Mouse (Mus musculus) layer of hippocampus, adult 18-20 months (tissue): ENCODE measurements around the gene Poll. TPM values are rescaled to one million over a fixed set of nuclear protein-coding genes. Genes with fewer than 3 reads are reported as not detected.
A peak's percentile ranks its signal among the peaks of the same experiment; 100 is the strongest.

Source experiments
- DNase-seq, 2 experiments: peaks; one replicate each; pipeline ENCODE4 v3.0.0; 2022; ENCODE audit warnings: low spot score in 2 of 2
- long read RNA-seq: library from polyadenylated mRNA; stranded (forward); transcript quantifications from one replicate; pipeline ENCODE4 v2.0.0, GENCODE M21; 2021
- total RNA-seq, 2 experiments: library from RNA; stranded (reverse); gene quantifications; 2 replicates each; pipeline ENCODE4 v1.2.3; 2021

Gene Poll
- 10 to 100 TPM in 1 of 2 experiments, 1 to 10 TPM in 1; 9.5 to 11.1 TPM for total RNA-seq
- long read RNA-seq, partial matches to known transcripts: 0 of 4 reads
- long read RNA-seq, other reads (novel, unspliced or antisense): 0 of 4 reads

DNA sequence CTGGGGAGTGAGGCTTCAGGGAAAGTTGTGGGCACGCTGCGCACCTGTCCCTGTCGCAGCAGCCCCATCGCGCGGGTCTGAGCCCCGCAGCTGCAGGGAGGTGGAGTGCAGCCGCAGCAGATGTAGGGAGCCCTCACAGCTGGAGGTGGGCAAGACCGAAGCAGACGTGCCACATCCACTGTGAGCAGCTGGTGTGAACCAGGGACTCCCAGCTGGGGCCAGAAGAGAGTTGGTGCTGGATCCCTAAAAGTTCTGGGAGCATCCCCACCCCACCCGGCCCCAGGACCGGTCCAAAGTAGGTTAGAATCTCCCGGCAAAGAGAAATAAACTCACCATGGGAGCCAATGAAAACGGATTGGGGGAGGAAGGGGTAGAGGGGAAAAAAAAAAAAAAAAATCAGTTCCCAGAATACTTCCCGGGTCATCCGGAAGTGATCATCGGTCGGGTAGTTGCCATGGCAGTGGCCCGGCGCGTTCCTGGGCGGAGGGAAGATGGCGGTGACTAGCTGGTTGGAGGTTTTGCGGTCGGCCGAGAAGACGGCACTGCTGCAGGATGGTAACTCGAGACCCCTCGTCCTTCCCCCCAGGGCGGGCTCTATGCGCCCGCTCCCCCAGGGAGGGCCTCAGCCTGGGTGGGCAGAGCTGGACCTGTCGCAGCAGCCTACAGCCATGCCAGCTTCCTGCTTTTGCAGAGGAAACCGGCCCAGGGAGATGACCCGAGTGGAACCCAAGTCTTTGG, at the start of gene Poll, which contains the start of gene Gm17018:
Gene Poll, minus strand, starts transcription at position 379 of the 738 bp plus-strand sequence.
Gene Gm17018, plus strand, starts transcription at position 463 of the 738 bp plus-strand sequence.
- DNase-seq: peak; percentile 82

DNA sequence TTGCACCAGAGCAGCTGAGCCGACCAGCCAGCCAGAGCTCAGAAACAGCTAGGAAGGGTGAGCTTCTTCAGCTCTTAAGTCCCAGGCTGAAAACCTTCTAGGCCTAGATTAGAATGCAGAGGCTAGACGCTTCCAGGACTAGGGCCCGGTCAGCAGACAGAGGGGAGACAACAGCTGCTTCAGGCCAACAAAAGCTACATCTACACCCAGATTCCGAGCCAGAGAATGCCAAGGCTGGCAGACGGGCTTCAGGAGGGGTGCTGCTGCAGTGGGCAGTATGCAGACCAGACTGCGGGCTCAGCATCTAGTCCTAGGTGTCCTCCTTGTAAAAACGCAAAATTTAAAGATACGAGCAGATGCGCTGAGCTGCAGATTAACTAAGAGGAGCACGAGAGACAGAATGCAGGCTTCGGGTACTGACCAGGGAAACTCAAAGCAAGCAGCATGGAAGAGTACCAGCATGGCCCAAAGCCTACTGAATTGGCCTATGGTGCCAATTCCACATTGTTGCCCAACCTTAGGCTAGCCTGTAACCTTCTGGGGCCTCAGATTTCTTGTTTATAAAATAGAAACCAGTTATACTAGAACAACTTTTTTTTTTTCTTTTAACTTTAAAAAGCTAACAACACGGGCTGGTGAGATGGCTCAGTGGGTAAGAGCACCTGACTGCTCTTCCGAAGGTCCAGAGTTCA, 48.5 kb upstream of the Poll start:
- no peak for DNase-seq

DNA sequence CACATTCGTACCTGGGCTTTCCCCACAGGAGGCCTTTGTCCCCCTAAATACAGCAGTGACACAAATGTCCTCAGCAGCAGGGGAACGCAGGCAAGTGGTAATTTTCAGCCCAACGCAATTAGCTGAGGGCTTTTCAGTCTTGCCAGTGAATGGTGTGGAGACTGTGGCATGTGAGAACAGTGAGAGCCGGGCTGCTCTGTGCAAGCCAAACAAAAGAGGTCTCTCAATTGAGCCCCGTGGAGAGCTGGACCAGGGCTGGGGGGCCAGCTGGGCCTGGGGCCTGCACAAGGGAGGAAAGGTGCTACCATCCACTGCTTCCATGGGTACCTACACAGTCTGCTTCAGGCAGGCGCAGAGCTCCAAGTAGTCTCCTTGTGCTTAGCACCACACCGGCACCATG, 47.1 kb upstream of the Poll start:
- no peak for DNase-seq

DNA sequence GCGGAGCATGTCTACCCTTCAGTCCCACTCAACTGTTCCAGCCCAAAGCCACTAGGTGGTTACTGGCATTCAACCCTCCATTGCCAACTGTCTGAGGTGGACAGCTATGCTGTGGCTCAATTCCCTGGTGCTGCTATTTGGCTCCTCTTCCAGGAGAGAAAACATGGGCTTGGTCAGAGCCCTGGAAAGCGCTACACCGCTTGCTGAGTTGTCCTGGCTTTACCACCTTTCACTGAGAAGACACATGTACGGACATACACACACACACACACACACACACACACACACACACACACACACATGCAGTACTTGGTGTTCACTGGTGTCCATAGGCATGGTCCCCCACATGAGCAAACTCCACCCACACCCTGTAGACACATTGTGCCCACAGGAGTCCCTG, 46.4 kb upstream of the Poll start:
- DNase-seq: no peak

DNA sequence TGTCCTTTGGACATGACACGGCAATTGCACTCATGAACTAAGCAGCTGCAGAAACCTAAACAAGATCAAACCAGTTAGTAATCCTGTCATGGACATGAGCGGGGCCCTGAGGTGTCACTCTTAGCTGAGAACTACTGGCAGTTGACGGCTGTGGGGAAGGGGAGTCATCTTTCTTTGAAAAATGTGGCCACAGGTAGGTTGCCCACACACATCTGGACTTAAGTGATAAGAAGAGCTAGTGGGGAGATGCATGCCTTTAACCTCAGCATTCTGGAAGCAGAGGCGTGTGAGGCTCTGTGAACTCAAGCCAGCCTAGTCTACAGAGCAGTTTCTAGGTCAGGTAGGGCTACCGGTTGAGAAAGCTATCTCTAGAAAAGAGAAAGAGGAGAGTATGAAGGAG, 42.3 kb upstream of the Poll start:
- no peak for DNase-seq

DNA sequence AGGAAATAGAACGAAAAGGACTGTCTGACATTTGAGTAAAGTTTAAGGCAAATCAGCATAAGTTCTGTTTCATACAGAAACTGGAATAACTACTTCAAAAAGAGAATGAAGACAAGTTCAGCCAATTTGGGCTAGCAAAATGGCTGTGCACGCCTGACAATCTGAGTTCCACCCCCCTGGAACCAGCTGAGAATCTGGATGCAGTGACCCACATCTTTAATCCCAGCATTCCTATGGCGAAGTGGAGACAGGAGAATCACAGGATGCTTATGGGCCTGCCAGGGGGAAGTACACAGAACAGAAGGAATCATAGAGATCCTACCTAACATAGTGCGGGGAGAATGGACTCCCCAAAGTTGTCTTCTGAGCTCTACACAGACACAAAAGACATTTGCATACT, 36.8 kb upstream of the Poll start:
- no peak for DNase-seq

DNA sequence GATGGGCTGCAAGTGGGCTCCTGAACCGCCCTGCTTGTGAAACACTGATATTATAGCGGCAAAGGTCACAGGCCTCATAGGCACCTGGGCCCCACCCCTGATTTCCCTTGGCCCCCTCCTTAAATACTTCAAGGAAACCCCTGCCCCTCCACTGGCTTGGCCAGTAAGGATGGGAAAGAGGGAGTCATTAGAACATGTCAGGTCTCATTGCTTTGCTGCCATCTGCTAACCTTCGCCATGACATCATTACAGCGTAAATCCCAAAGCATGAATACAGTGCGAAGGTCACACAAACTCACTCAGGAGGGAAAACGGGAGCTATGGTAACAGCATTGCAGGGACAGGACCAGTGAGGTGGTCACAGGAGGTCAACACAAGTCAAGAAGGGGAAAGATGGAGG, 36.1 kb upstream of the Poll start:
- DNase-seq: no peak

DNA sequence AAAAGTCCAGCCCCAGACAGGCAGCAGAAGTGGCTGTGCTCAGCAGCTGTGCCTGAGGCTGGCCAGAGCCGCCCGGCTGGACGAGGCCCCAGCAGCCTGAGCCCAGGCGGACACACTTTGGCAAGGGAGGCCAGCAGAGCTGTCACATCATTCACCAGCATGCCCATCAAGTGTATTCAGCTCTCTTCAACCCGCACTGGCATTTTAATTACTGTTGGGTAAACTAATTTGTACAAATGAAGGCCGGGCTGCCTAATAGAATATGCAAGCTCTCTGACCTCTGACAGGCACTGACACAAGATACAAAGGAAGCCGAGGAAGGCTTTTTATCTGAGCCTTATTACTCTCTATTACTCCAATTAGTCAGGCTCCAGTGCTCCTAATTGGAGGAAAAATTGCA, 35.7 kb upstream of the Poll start:
- DNase-seq: no peak

DNA sequence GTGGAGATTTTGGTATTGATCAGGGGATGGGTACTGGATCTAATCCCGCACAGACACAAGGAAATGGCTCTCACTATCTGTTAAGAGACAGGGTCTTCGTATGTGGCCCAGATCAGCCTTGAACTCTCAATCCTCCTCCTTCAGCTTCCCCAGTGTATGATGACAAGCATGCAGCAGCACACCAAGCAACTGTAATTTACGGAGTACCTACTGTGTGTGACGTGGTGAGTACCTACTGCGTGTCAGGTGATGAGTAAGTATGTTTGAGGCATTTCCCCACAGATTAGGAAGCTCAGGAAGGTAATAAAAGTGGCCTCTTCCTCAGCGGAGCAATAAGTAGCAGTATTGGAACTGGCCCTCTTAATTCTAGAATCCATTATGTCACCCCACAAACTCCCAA, 35.1 kb upstream of the Poll start:
- DNase-seq: no peak

DNA sequence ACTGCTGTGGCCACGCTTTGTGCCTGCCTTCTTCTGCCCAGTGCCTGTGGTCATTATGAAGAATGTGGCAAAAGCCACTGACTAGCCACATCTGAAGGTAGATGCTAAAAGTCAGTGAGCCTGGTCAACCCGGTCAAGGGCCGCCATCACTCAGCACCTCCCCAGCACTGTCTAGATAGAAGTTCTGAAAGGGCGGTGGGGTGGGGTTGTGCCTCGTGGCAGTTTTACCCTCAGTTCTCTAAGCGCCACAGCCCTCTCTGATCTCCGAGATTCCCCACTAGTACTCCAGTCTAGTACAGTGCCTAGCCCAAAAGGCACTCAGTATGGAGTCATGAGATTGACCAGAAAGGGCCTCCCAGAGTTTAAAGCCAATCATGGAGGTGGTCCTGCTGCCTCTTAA, 33.7 kb upstream of the Poll start:
- DNase-seq: no peak

DNA sequence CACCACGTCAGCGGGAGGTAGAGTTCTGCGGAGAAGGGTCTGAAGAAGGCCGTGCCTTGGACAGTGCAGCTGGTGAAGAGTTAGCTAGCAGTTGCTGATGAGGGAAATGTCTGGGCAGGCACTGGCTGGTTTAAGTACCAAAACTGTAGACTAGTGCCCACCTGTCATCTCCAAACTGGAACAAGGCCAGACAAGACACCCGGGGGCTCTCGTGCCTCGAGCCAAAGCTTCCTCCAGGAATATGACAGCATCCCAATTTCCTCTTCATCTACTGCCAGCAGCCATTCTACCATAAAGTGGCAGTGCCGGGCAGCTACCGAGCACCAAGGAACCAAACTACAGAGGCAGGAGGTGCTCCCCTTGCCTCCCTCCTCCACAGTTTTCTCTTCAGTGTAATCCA, 32.6 kb upstream of the Poll start:
- no peak for DNase-seq

DNA sequence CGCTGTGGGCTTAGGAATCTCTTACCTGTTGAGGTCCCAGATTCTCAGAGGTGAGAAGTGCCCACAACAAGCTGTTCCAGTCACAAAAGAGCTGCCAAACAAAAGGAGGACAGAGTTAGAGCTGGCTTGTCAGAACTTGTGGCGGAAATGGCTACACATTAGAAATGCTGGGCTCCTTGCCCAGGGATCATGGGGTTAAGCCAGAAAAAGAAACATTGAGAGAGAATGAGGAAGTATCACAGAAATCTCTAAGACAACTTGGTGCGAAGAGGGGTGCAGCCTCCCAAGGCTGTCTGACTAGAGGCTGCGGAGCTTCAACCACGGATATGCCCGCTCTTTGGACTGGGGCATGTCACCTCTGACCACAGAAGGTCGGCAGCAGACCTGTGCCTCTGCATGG, 31.4 kb upstream of the Poll start:
- DNase-seq: no peak

DNA sequence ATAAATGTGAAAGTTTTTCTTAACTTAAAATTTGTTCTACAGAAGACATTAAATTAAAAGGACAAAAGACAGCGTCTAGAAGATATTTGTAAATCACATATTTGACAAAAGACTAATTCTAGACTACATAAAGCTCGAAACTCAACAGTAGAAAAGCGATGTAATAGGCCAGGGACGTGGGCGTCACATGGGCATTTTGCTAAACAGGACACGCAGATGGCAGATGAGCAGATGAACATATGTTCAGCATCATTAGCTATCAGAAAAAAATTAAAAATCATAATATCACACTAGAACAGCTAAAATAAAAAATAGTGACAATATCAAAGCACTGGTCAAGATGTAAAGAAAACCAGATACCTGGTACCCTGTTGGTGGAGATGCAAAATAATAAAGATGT, 29.4 kb upstream of the Poll start:
- peak in 1 of 2 experiments; percentile 64 for DNase-seq

DNA sequence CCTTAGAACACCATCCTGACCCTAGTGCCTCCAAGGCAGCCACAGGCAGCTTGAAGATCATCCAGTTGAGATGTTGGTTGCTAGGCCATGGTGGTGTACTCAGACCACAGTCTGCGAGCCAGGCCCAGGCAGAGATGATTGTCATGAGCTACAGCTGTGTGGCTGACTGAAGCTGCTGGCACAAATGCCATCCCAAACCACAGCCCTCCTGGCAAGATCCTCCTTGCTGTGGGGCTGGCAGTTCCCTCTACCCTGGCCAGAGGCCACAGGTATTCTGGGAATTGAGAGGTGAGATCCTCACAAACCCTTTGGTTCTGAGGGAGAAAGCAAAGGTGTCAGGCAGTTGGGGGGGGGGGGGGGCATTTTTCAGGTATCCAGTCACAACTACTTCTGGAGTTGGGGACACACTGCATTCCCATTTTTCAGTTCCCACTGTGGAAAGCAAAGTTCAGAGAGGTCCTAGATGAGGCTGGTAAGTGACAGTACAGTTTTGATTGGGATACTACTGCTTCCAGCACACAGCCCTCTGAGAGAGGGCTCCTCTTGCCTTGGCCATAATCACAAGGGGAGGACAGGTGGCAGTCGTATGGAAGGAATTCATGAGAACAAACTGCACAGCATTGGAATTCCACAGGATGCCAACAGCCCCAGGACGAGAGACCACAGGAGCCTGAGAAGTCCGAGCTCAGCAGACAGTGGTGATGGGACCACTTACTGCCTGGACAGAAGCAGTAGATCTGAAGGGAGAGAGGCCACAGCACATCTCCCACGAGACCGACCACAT, 27.4 kb upstream of the Poll start:
- DNase-seq: no peak

DNA sequence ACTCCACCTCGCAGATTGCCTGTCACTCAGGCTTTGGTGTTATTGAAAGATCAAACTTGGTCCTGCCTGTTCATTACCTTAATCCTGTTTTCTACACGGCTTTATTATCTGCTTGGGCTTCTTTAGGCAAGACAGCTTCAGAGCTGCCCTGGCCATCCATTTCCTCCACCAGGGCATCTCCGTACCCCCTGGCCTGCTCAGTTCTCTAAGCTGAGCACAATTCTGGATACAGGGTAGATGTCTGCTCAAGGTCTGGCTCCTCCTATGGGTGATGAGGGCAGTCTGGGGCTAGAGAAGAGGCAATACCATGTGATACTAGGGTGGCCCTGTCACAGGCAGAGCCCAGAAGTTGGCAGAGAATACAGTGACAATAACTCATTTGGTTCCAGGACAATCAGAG, 26.5 kb upstream of the Poll start:
- no peak for DNase-seq

DNA sequence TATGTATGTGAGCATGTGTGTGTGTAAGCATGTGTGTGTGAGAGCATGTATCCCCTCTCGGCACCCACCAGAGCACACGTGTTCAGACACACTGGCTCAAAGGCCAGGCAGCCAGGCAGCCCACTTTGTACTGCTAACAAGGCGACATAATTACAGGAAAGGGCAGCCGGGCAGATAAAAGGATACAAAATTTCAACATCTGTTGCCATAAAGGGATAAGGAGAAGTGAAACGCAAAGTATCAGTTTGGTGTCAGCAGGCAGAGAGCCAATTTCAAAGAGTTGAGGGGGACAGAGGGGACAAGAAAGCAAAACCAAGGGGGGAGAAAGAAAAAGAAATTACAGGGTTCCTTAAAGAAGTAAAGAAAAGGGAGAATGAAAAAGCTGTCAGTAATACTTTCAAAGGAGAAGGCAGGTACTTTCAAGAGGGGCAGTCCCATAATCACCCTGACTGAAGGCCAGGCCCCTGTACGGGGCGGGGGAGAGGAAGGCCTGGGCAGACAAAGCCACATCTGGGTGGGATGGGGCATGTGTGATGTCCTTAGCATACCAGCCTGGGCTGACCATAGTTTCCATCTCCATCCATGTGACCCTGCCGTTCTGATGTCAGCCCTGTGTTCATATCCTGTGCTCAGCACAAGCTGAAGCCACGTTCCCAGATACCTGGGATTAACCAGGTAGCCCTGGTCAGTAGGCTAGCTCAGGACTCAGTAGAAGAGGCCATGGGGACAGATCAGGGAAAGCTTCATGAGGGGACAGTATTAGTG, 24.7 kb upstream of the Poll start:
- no peak for DNase-seq

DNA sequence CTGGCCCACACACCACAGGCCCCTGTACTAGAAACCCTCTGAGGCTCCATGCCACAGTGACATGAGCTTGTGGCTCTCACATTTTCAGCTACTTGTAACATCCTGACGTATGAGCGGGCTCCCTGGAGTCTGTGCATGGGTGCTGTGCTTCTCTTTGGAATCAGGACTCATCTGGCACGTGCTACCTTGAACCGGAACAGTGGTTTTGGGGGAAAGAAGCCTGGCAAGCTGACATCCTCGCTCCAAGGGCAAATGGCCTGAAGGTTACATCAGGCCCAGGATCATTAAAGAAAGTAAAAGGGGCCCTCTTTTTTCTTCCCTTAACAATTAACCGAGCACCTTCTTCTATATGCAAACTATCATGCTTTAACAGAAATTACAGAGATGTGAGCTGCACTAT, 22.8 kb upstream of the Poll start:
- no peak for DNase-seq

DNA sequence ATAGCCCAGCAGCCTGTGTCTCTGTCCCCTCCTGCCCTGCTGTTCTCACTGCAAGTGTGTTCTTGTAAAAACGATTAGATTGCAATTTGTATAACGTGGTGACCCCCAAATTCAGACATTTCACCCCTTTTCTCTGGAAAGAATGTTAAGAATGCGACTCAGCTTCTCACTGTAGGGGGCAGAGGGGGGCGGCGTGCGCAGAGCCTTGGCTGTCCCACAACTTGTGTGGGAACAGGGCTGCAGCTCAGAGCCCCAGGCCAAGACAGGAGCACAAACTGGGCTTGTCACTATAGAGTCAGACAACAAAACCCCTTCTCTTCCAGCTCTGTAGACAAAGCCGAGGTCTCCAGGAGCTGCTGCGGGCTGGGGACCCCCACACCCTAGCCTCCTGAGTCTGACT, 21.8 kb upstream of the Poll start:
- no peak for DNase-seq

DNA sequence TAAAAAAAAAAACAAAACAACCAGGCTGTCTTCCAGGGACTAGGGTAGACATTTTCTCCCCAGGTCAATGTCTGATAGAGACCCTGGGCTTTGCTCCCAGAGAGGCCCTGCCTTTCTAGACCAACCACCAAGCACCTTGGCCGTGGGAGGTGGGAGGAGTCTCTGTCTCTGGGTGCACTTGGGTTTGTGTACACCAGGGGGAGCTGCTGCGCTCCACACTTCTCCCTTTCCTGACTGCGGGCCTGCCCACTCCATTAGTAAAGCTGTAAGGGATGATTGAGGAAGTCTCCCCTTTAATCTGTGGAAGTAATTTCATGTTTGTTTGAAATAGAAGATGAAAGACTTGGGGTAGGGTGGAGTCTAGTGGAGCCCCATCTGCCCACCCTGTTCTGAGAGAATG, 20.9 kb upstream of the Poll start:
- DNase-seq: peak; percentile 27 to 64

DNA sequence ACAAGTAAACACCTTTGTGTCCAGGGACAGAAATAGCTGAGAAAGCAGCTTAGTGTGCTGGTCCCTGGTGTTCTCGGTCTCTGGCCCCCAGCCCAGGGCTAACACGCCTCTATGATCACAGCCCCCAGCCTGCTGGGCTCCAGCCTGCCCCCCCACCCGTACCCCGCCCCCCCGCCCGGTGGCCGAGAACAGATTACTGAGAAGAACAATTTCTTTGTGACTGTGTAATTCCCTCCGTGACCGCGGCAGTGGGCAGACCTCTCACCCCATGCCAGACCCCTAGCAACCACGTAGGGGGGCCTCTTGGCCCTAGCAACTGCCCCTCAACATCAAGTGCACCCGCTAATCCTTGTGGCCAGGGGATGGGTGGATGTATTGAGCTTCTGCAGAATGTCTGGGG, 19.9 kb upstream of the Poll start:
- no peak for DNase-seq

DNA sequence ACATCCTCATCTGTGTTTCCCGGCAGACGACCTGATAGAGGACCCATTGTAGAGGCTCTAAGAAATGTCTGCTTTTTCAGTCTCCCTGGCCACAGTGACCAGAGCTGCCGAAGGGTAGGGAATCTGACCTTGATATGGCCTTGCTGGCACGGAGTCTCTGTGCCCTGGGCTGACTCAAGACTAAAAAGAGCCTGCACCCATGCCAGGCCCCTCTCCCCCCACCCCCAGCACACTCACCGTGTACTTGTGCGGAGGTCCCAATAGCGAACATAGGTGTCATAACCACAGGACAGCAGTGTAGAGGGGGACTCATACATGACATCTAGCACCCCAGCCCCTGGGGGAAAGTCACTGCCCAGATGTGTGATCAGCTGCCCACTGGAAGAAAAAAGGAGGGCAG, 19.1 kb upstream of the Poll start:
- DNase-seq: no peak
